Mouse (Mus musculus) midbrain, embryonic 14.5 days (tissue): Measurements from ENCODE around the gene Atl3. TPM values are rescaled to one million over a fixed set of nuclear protein-coding genes. Genes with fewer than 3 reads are reported as not detected.

Source experiments
- ATAC-seq: fragments of 200-750 bp; cut with Nextera tagmentation; 2 replicates; pipeline ENCODE4 v1.8.0; 2017; ENCODE audit warnings: moderate number of reproducible peaks, moderate library complexity; ENCODE audit not compliant: low FRiP score, low TSS enrichment
- DNase-seq: peaks from one replicate; pipeline ENCODE4 v3.0.0-alpha.2; 2015
- H3K27ac ChIP-seq: fragments of 300-500 bp; sonication (generic); replicated peaks from 2 replicates; pipeline ENCODE4 v1.5.1; 2014; ENCODE audit warnings: mild to moderate bottlenecking, low read depth, low read length, moderate library complexity
- H3K27me3 ChIP-seq: fragments of 300-500 bp; sonication (generic); 2 replicates; pipeline ENCODE4 v1.6.1; 2014; ENCODE audit warnings: low read length, control low read depth, mixed read lengths; ENCODE audit not compliant: control insufficient read depth, insufficient read depth
- H3K36me3 ChIP-seq: fragments of 300-500 bp; sonication (generic); 2 replicates; pipeline ENCODE4 v1.6.1; 2014; ENCODE audit warnings: low read length, control low read depth; ENCODE audit not compliant: control insufficient read depth, insufficient read depth
- H3K4me1 ChIP-seq: fragments of 300-500 bp; sonication (generic); 2 replicates; pipeline ENCODE4 v1.6.1; 2014; ENCODE audit warnings: mild to moderate bottlenecking, antibody characterized with exemption, low read length, control low read depth; ENCODE audit not compliant: control insufficient read depth, insufficient read depth
- H3K4me2 ChIP-seq: fragments of 300-500 bp; sonication (generic); 2 replicates; pipeline ENCODE4 v1.6.1; 2014; ENCODE audit warnings: mild to moderate bottlenecking, low read length, moderate library complexity
- H3K4me3 ChIP-seq: fragments of 300-500 bp; sonication (generic); replicated peaks from 2 replicates; pipeline ENCODE4 v1.5.1; 2014; ENCODE audit warnings: low read depth, low read length
- H3K9ac ChIP-seq: fragments of 300-500 bp; sonication (generic); replicated peaks from 2 replicates; pipeline ENCODE4 v1.6.1; 2014; ENCODE audit warnings: mild to moderate bottlenecking, low read length, moderate library complexity
- H3K9me3 ChIP-seq: fragments of 300-500 bp; sonication (generic); 2 replicates; pipeline ENCODE4 v1.6.1; 2016; ENCODE audit warnings: low read length, control low read depth, mixed read lengths; ENCODE audit not compliant: control insufficient read depth
- WGBS: fragments of 180-500 bp; shearing (Covaris S2); extraction: QIAGEN DNeasy Blood & Tissue Kit; methylation state at CpG from one replicate; pipeline ENCODE4 v1.1.7; 2014; 5-methylcytosine and 5-hydroxymethylcytosine counted together
- polyA plus RNA-seq: library from polyadenylated mRNA; unstranded; fragments of >200 nt; fragmentation: Nextera tagmentation; extraction: Ambion mirVana; gene quantifications from 2 replicates; pipeline ENCODE4 v1.2.1, GENCODE M21; 2014

Atl3 gene
- polyA plus RNA-seq, 1 experiment from 2014 or later, result 6.8 TPM

GRCm38 (mm10) chr19:7516437-7516836 lies 22.6 kb downstream of the Atl3 start:
- ATAC-seq, result no peak

GRCm38 (mm10) chr19:7521619-7522018 lies 27.8 kb downstream of the Atl3 start:
- DNase-seq, result no peak
- no peaks in the 10 kb centered on the region for H3K27me3 ChIP-seq
- ATAC-seq, result no peak
- H3K36me3 ChIP-seq, result peaks cover 65% of the 10 kb centered on the region
- H3K9ac ChIP-seq, result no peak overlapping the region
- no peak overlapping the region for H3K27ac ChIP-seq
- 91% methylated on average over 3 of the region's 3 CpGs for WGBS
- H3K9me3 ChIP-seq, result peaks cover 2% of the 10 kb centered on the region; the same call in 1 of the 2 replicates
- no peaks in the 10 kb centered on the region for H3K4me1 ChIP-seq
- no peak overlapping the region for H3K4me3 ChIP-seq
- H3K4me2 ChIP-seq, result no peak overlapping the region

More at GRCm38 (mm10) chr19:7516437-7516836, 22.6 kb downstream of the Atl3 start:
- Histone ChIP-seq H3K9ac (no peak overlapping the region), H3K4me1 (no peaks in the 10 kb centered on the region), H3K4me3 (no peak overlapping the region), H3K27ac (no peak overlapping the region), H3K9me3 (no peaks in the 10 kb centered on the region), H3K4me2 (no peak overlapping the region), H3K36me3 (peaks cover 34% of the 10 kb centered on the region), H3K27me3 (no peaks in the 10 kb centered on the region)
- no peak for DNase-seq
- WGBS, result 95% methylated on average over 1 of the region's 1 CpGs

DNA sequence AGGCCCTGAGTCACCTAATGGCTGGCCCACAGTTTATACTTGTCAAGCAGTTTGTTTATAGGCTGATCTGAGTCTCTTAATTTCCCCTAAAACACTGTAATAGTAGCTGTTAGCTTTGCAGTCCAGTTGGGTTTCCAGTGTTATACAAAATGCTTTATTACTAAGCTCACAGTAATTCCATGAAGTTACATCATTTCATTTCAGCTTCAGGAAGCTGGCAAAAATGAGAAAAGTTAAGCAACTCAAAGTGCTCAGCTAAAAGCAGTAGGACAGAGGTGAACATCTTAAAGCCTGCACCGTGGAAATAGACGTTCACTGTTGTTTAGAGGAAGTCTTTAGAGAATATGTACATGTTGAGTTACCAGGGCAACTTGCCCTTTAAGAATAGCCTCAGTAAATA lies 29.0 kb downstream of the Atl3 start:
- peaks cover 2% of the 10 kb centered on the region; the same call in 1 of the 2 replicates for H3K9me3 ChIP-seq
- H3K36me3 ChIP-seq, result peaks cover 58% of the 10 kb centered on the region
- no peak overlapping the region for H3K4me2 ChIP-seq
- H3K4me1 ChIP-seq, result no peaks in the 10 kb centered on the region
- H3K27ac ChIP-seq, result no peak overlapping the region
- DNase-seq, result no peak
- no peak overlapping the region for H3K4me3 ChIP-seq
- ATAC-seq, result no peak
- H3K27me3 ChIP-seq, result no peaks in the 10 kb centered on the region
- H3K9ac ChIP-seq, result no peak overlapping the region
- 98% methylated on average over 2 of the region's 2 CpGs for WGBS

DNA sequence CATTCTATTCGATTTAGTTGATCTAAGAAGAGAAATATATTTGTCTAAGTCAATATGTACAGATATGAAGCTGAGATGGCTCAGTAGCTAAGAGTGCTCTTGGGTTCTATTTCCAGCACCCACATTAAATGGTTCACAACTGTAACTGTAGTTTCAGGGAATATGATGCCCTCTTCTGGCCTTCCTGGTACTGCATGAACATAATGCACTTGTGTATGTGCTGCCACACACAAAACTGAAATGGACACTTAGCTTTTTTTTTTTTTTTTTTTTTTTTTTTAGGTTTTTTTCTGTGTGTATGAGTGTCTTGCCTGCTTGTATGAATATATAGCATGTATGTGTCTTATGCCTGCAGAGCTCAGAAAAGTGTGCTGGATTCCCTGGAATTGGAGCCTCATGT lies 29.5 kb downstream of the Atl3 start:
- Histone ChIP-seq H3K9me3 (peaks cover 2% of the 10 kb centered on the region; the same call in 1 of the 2 replicates), H3K4me2 (no peak overlapping the region), H3K27ac (no peak overlapping the region), H3K9ac (no peak overlapping the region), H3K36me3 (peaks cover 60% of the 10 kb centered on the region), H3K4me1 (no peaks in the 10 kb centered on the region), H3K27me3 (no peaks in the 10 kb centered on the region), H3K4me3 (no peak overlapping the region)
- WGBS, result 98% methylated on average over 1 of the region's 1 CpGs
- ATAC-seq (no peak), DNase-seq (peak; percentile 9)

DNA sequence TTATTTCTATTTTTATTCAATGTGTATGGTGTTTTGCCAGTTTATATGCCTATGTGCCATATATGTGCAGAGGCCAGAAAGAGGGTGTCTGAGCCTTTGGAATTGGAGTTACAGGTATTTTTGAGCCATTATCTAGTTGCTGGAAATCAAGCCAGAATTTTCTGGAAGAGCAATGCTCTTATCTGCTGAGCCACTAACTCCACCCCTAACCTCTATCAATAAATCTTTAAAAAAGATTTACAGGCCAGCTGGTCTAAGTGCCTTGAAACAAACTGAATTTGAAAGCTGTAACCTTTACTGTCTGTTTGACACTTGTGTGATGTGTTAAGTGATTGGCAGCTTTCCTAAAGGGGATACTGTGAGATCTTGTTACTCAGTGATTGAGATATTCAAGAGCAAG lies 29.9 kb downstream of the Atl3 start:
- Histone ChIP-seq H3K9me3 (peaks cover 2% of the 10 kb centered on the region; the same call in 1 of the 2 replicates), H3K27me3 (no peaks in the 10 kb centered on the region), H3K36me3 (peaks cover 56% of the 10 kb centered on the region), H3K4me2 (no peak overlapping the region), H3K4me1 (no peaks in the 10 kb centered on the region), H3K27ac (no peak overlapping the region), H3K9ac (no peak overlapping the region), H3K4me3 (no peak overlapping the region)
- ATAC-seq, result no peak
- no peak for DNase-seq

GRCm38 (mm10) chr19:7524879-7525278 lies 31.0 kb downstream of the Atl3 start:
- DNase-seq (no peak), ATAC-seq (no peak)
- no peaks in the 10 kb centered on the region for H3K4me1 ChIP-seq
- H3K36me3 ChIP-seq, result peaks cover 51% of the 10 kb centered on the region
- WGBS, result 86% methylated on average over 3 of the region's 3 CpGs
- H3K27me3 ChIP-seq, result no peaks in the 10 kb centered on the region
- no peak overlapping the region for H3K4me3 ChIP-seq
- no peak overlapping the region for H3K4me2 ChIP-seq
- H3K9me3 ChIP-seq, result peaks cover 2% of the 10 kb centered on the region; the same call in 1 of the 2 replicates
- H3K27ac ChIP-seq, result no peak overlapping the region
- no peak overlapping the region for H3K9ac ChIP-seq

DNA sequence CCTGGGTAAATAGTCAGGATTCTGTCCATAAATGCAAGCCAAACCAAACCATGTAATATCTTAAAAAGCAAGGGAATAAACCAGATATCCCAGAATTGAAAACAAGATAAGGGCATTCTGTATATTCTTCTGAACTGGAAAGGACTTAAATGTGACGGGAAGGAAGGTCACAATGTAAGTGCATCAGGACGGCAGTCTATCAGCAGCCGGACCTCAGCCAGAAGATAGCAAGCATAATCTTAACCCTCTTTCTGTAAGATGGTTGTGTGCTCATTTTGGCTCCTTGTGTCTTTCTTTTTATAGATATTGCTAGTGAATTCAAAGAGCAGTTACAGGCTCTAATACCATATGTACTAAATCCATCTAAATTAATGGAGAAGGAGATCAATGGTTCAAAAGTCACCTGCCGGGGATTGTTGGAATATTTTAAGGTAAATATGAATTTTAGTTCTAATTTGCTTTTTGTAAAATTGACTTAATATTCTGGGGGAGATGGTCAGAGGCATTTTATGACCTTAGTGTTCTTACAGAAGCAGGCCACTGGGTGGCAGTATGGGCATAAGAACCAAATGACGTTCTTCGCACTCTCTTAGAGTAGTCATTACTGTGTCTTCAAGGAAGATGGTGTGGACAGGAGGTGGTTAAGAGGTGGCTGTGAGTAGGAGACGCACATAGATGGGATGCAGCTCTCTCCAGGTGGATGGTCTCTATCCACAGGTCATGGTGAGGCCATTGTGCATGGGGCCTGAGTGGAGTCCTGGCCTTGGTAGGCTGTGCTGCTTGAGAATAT lies 35.0 kb downstream of the Atl3 start:
- no peaks in the 10 kb centered on the region for H3K27me3 ChIP-seq
- H3K4me1 ChIP-seq, result no peaks in the 10 kb centered on the region
- WGBS, result 55% methylated on average over 7 of the region's 7 CpGs
- H3K4me2 ChIP-seq, result no peak overlapping the region
- no peak overlapping the region for H3K27ac ChIP-seq
- H3K36me3 ChIP-seq, result peaks cover 47% of the 10 kb centered on the region
- H3K9me3 ChIP-seq, result no peaks in the 10 kb centered on the region
- no peak overlapping the region for H3K9ac ChIP-seq
- peak; percentile 58; the same call in 1 of the 2 replicates for ATAC-seq
- peak; percentile 88 for DNase-seq
- no peak overlapping the region for H3K4me3 ChIP-seq

- no peaks in the 10 kb centered on the region for H3K27me3 ChIP-seq
- 97% methylated on average over 5 of the region's 5 CpGs for WGBS
- no peak for DNase-seq
- peaks cover 38% of the 10 kb centered on the region for H3K36me3 ChIP-seq
- no peak overlapping the region for H3K27ac ChIP-seq
- H3K4me3 ChIP-seq, result no peak overlapping the region
- no peak for ATAC-seq
- no peaks in the 10 kb centered on the region for H3K4me1 ChIP-seq
- H3K4me2 ChIP-seq, result no peak overlapping the region
- no peaks in the 10 kb centered on the region for H3K9me3 ChIP-seq
- no peak overlapping the region for H3K9ac ChIP-seq
Observed at GRCm38 (mm10) chr19:7531906-7532305, 38.1 kb downstream of the Atl3 start.

GRCm38 (mm10) chr19:7533891-7534290 lies 40.1 kb downstream of the Atl3 start:
- H3K36me3 ChIP-seq, result peaks cover 34% of the 10 kb centered on the region
- no peaks in the 10 kb centered on the region for H3K4me1 ChIP-seq
- H3K4me2 ChIP-seq, result no peak overlapping the region
- DNase-seq (peak; percentile 41), ATAC-seq (no peak)
- no peaks in the 10 kb centered on the region for H3K27me3 ChIP-seq
- no peak overlapping the region for H3K27ac ChIP-seq
- 73% methylated on average over 5 of the region's 5 CpGs for WGBS
- no peak overlapping the region for H3K9ac ChIP-seq
- H3K4me3 ChIP-seq, result no peak overlapping the region
- H3K9me3 ChIP-seq, result no peaks in the 10 kb centered on the region
